Mouse (Mus musculus): ENCODE data around the gene Prep.

Prep gene

DNA sequence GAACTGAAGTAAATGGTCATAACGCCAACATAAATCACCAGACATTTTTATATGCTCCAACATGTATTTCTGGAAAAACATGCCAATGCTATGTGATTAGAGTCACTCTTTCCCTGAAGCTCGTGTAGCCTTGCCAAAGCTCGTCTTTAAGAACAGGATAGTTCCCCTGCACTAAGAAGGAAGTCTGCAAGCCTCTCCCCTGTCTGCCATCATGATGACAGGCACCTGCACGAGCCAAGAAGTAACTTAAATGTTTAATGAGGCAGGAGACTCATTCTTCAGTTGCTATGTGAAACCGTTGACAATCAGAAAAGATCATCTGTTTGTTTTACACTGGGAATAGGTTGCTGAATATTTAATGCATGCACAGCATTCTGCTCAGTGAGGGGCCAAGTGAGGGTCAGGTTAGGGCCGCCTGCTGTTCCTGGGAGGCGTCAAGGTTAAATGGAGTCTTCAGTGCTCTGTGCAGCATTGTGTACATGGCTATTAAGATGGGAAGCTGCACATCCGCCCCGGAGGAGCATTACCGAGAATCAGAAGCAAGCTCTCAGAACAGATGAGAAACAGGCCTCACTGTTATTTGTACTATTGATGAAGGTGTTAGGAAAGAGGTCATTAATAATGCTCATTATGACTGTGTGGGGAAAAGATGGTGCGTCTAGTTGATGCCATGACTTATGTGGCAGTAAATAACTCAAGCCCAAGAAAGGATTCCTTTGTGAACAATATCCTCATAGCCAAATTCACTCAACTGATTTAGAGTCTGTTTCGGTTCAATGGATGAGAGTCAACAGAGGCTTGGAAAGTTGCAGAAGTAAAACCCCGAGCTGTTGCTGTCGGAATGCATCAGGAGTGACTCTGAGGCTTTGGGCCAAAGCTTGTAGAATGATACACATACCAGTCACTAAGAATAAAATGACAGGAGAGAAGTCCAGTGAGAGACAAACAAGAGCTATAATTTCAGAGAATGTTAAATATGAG is 126.6 kb downstream of the Prep start:
- no peak for DNase-seq

DNA sequence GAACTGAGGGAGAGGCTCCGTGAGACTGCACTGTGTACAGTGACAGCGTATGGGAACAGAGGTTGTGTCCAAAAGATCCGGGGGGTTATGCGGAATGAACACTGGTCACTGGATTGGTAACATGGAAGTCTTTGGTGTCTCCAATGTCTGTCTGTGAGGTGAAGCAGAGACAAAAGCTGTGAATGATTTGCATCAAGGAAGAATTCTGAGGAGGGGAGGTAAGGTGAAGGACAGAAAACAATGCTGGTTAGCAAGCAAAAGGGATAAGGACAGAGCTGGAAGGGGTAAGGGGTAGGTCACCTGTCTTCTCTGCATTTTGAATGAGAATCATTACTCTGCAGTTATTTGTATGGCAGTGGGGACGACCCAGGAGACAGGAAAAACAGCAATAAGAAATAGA is 127.5 kb downstream of the Prep start:
- no peak for DNase-seq

DNA sequence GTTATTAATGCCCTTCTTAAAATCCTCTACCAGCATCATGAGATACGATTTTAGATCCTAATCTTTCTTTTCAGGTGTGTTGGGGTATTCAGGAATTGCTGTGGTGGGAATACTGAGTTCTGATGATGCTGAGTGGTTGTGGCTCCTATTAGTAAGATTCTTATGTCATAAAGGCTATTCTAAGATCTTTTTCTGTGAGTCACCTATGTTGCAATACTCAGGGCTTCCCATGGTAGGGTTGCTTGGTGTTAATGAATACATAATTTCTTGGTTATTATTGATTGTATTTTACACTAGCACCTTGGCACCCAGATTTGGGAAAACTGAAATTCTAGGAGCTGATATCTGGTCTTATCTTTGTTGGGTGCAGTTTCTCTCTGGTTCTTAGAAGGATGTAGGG is 137.6 kb downstream of the Prep start:
- no peak for DNase-seq

DNA sequence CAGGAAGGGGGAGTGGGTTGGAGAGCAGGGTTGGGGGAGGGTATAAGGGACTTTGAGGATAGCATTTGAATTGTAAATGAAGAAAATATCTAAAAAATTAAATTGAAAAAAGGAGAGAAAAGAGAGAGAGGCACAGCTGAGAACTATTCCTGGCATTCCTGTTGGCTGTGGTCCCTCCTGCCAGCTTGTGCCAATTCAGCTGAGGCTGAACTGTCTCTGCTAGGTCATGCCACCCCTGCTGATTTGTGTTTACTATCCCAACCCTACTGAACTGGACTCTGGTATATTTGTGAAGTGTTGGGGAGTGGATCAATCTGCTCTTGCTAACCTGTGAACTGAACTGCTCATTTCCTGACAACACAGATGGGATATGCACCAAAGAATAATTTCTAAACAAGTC is 143.2 kb downstream of the Prep start:
- DNase-seq, result no peak

DNA sequence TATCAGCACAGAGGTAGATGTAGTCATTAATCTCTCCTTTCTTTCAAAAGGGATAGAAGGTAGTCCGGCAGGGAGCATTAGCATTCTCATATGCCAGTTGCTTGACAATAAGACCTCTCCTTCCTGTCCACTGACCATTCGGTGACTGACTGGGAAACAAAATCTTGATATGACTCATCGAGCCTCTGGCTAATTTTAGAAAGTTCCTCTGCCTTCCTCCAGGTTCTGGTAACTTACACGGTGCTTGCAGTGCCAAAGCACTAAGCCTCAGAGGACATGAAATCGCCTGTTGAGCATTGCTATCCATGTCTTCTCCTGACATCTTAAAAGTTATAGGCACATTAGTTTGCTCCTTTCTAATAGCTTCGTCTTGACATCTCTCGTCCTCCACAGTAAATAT is 149.7 kb downstream of the Prep start:
- no peak for DNase-seq
